Mouse (Mus musculus): ENCODE results near the gene Galnt3. TPM values are rescaled to one million over a fixed set of nuclear protein-coding genes. Genes with fewer than 3 reads are reported as not detected.

Gene Galnt3
- polyA plus RNA-seq (2012; rRNA removed) = 7.3 and 11.5 TPM in 2 replicates

- DNase-seq (ENCODE audit: low read depth) = no peak
These were observed at the start of gene Galnt3 for GRCm38 (mm10) chr2:66124591-66125271. Galnt3 (minus strand) TSS chr2:66124994.

GRCm38 (mm10) chr2:66173134-66173533 is 48.3 kb upstream of the Galnt3 start:
- DNase-seq (ENCODE audit: low read depth) = no peak

GRCm38 (mm10) chr2:66171643-66172042 is 46.8 kb upstream of the Galnt3 start:
- DNase-seq (ENCODE audit: low read depth) = no peak

- DNase-seq (ENCODE audit: low read depth) = no peak
These were observed 45.9 kb upstream of the Galnt3 start for GRCm38 (mm10) chr2:66170721-66171120.

GRCm38 (mm10) chr2:66165025-66165424 is 40.2 kb upstream of the Galnt3 start:
- DNase-seq (ENCODE audit: low read depth) = no peak

GRCm38 (mm10) chr2:66158140-66158915 is 33.5 kb upstream of the Galnt3 start:
- DNase-seq (ENCODE audit: low read depth) = no peak

GRCm38 (mm10) chr2:66151436-66151835 is 26.6 kb upstream of the Galnt3 start:
- no peak for DNase-seq (ENCODE audit: low read depth)

- no peak for DNase-seq (ENCODE audit: low read depth)
These were observed 25.7 kb upstream of the Galnt3 start for GRCm38 (mm10) chr2:66150531-66150930.

- DNase-seq (ENCODE audit: low read depth) = no peak
These were observed 23.9 kb upstream of the Galnt3 start for GRCm38 (mm10) chr2:66148654-66149230.

- DNase-seq (ENCODE audit: low read depth) = no peak
These were observed 21.7 kb upstream of the Galnt3 start for GRCm38 (mm10) chr2:66146473-66146872.

GRCm38 (mm10) chr2:66144770-66145169 is 20.0 kb upstream of the Galnt3 start:
- DNase-seq (ENCODE audit: low read depth) = no peak

GRCm38 (mm10) chr2:66143284-66143683 is 18.5 kb upstream of the Galnt3 start:
- DNase-seq (ENCODE audit: low read depth) = no peak

- DNase-seq (ENCODE audit: low read depth) = no peak
These were observed 17.9 kb upstream of the Galnt3 start for GRCm38 (mm10) chr2:66142711-66143110.

GRCm38 (mm10) chr2:66142268-66142667 is 17.5 kb upstream of the Galnt3 start:
- DNase-seq (ENCODE audit: low read depth) = no peak

GRCm38 (mm10) chr2:66140246-66140645 is 15.5 kb upstream of the Galnt3 start:
- DNase-seq (ENCODE audit: low read depth) = no peak

- DNase-seq (ENCODE audit: low read depth) = no peak
These were observed 7.2 kb upstream of the Galnt3 start for GRCm38 (mm10) chr2:66131862-66132544.

GRCm38 (mm10) chr2:66128941-66129340 is 4.1 kb upstream of the Galnt3 start:
- DNase-seq (ENCODE audit: low read depth) = no peak

- DNase-seq (ENCODE audit: low read depth) = no peak
These were observed 2.7 kb upstream of the Galnt3 start for GRCm38 (mm10) chr2:66127541-66127940.

- DNase-seq (ENCODE audit: low read depth) = no peak
These were observed 2.1 kb upstream of the Galnt3 start for GRCm38 (mm10) chr2:66126936-66127335.

- no peak for DNase-seq (ENCODE audit: low read depth)
These were observed 821 bp downstream of the Galnt3 start for GRCm38 (mm10) chr2:66123756-66124589.

GRCm38 (mm10) chr2:66117686-66118085 is 7.1 kb downstream of the Galnt3 start:
- no peak for DNase-seq (ENCODE audit: low read depth)

Data from gonadal fat pad, adult 2 months (tissue).